ENCODE assay signal across 8 mouse cellular contexts in the genomic region with DNA sequence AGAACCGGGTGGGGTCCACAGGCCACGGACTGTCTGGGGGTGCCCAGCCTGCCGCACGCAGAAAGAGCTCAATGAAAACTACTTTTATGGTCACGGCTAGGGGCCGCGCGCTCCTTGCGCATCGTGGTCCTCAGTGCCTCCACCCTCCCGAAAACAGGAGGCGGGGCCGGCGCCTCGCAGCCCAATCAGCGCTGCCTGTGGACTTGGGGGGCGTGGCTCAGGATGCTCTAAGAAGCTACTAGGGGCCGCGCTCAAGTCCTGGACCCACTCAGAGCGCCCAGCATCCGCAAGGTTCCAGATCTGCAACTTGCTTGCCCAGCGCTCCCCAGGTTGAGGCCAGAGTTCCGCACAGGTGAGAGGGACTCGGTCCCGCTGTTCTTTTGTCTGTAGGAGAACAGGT. TPM values are rescaled to one million over a fixed set of nuclear protein-coding genes. Genes with fewer than 3 reads are reported as not detected.
DNase-seq lines count a peak whose midpoint lies in the region; ATAC-seq and TF ChIP-seq lines count a peak whose summit lies in the region.

A gene (plus strand): TSS at position 190 of the 400 bp plus-strand sequence.

- H3K27ac ChIP-seq in bone marrow, adult 2 months (ENCODE audit: control insufficient read depth, insufficient read depth, low read depth, low read length, poor library complexity): peak within 1 kb of the TSS; percentile 20; the same call in 1 of the 2 replicates
- no peak within 1 kb of the TSS for H3K27ac ChIP-seq in embryonic facial prominence, embryonic 14.5 days (replicated peaks; ENCODE audit: low read depth, low read length)
- H3K27ac ChIP-seq in heart, adult 2 months: peak within 1 kb of the TSS; percentile 45
- H3K27ac ChIP-seq in limb, embryonic 10.5 days: peak within 1 kb of the TSS; percentile 38
- no peak within 1 kb of the TSS for H3K27ac ChIP-seq in midbrain, embryonic 11.5 days (ENCODE audit: low read depth, low read length)
- no peak within 1 kb of the TSS for H3K27ac ChIP-seq in small intestine, adult 2 months (ENCODE audit: insufficient read depth, low read depth, low read length)

- H3K79me2 ChIP-seq in heart, adult 2 months (replicated peaks; ENCODE audit: control insufficient read depth, insufficient read depth, low read length): no peaks in the 10 kb centered on the region

- peaks cover 12% of the 10 kb centered on the region; the same call in 1 of the 2 replicates for H3K27me3 ChIP-seq in embryonic facial prominence, embryonic 14.5 days (replicated peaks; ENCODE audit: control insufficient read depth, insufficient read depth, low read length)
- peaks cover 3% of the 10 kb centered on the region; the same call in 1 of the 2 replicates for H3K27me3 ChIP-seq in heart, adult 2 months (ENCODE audit: control insufficient read depth, insufficient read depth, low read length)
- peaks cover 42% of the 10 kb centered on the region for H3K27me3 ChIP-seq in limb, embryonic 10.5 days (ENCODE audit: low read depth, poor library complexity, severe bottlenecking)
- peaks cover 24% of the 10 kb centered on the region for H3K27me3 ChIP-seq in midbrain, embryonic 11.5 days (ENCODE audit: control insufficient read depth, insufficient read depth, low read length)
- no peaks in the 10 kb centered on the region; the same call in 1 of the 2 replicates for H3K27me3 ChIP-seq in small intestine, adult 2 months (ENCODE audit: control insufficient read depth, insufficient read depth, low read length)

- intact Hi-C loops in heart, adult 2 months (cut with DNase I): no loop called here

- peak within 1 kb of the TSS; percentile 69 for H3K4me3 ChIP-seq in bone marrow, adult 2 months (replicated peaks; ENCODE audit: control insufficient read depth, low read depth, low read length)
- H3K4me3 ChIP-seq in embryonic facial prominence, embryonic 14.5 days (ENCODE audit: low read depth, low read length): peak within 1 kb of the TSS; percentile 31
- peak within 1 kb of the TSS; percentile 42 for H3K4me3 ChIP-seq in heart, adult 2 months
- peak within 1 kb of the TSS; percentile 50 for H3K4me3 ChIP-seq in limb, embryonic 10.5 days
- peak within 1 kb of the TSS; percentile 22 for H3K4me3 ChIP-seq in midbrain, embryonic 11.5 days (ENCODE audit: low read depth, low read length)
- H3K4me3 ChIP-seq in small intestine, adult 2 months (ENCODE audit: low read depth, low read length): peak within 1 kb of the TSS; percentile 60

- no peaks in the 10 kb centered on the region for H3K36me3 ChIP-seq in embryonic facial prominence, embryonic 14.5 days (ENCODE audit: control insufficient read depth, insufficient read depth, low read length)
- H3K36me3 ChIP-seq in heart, adult 2 months (ENCODE audit: control insufficient read depth, insufficient read depth, low read length): no peaks in the 10 kb centered on the region
- no peaks in the 10 kb centered on the region for H3K36me3 ChIP-seq in limb, embryonic 10.5 days
- no peaks in the 10 kb centered on the region for H3K36me3 ChIP-seq in midbrain, embryonic 11.5 days (ENCODE audit: control insufficient read depth, insufficient read depth, low read length)
- no peaks in the 10 kb centered on the region for H3K36me3 ChIP-seq in small intestine, adult 2 months (ENCODE audit: control insufficient read depth, insufficient read depth, low read length)

- peak; percentile 47; the same call in 1 of the 2 replicates for TF ChIP-seq POLR2A in bone marrow, adult 2 months (IDR thresholded peaks at IDR 0.05; ENCODE audit: borderline replicate concordance, control insufficient read depth, low read depth, low read length)
- peak; percentile 90 for TF ChIP-seq POLR2A in heart, adult 2 months (IDR thresholded peaks at IDR 0.05; ENCODE audit: insufficient read depth, low read depth, low read length)
- TF ChIP-seq POLR2A in small intestine, adult 2 months (IDR thresholded peaks at IDR 0.05; ENCODE audit: low read depth, low read length): no peak; the same call in 1 of the 2 replicates

- 0 out of 2 replicates have a peak, but pooled peaks have one; percentile 4 for TF ChIP-seq EP300 in heart, adult 2 months (IDR thresholded peaks at IDR 0.05; ENCODE audit: insufficient read depth, low read depth, low read length)

- DNase-seq in embryonic facial prominence, embryonic 14.5 days (ENCODE audit: low spot score): peak; percentile 96
- peak; percentile 85 to 87 for DNase-seq in heart, adult 2 months
- peak; percentile 69 for DNase-seq in kidney, adult 18-20 months
- DNase-seq in limb, embryonic 10.5 days (ENCODE audit: low spot score): peak; percentile 92
- DNase-seq in midbrain, embryonic 11.5 days (ENCODE audit: low spot score, missing footprints): peak; percentile 98

- no peaks in the 10 kb centered on the region for H3K9me3 ChIP-seq in embryonic facial prominence, embryonic 14.5 days (ENCODE audit: control insufficient read depth, low read length)
- H3K9me3 ChIP-seq in limb, embryonic 10.5 days (replicated peaks): no peaks in the 10 kb centered on the region
- H3K9me3 ChIP-seq in midbrain, embryonic 11.5 days (ENCODE audit: control insufficient read depth, low read length): no peaks in the 10 kb centered on the region

- ATAC-seq in embryonic facial prominence, embryonic 14.5 days (ENCODE audit: low read depth): peak; percentile 94
- peak; percentile 96 for ATAC-seq in midbrain, embryonic 11.5 days (ENCODE audit: low FRiP score)
- no peak for ATAC-seq in activated CD4-positive, CD25-positive, alpha-beta regulatory T cell, adult 4 months

- 2% methylated on average over 25 of the region's 25 CpGs for WGBS in bone marrow, adult 2 months
- WGBS in embryonic facial prominence, embryonic 14.5 days: 0% methylated on average over 24 of the region's 25 CpGs
- 1% methylated on average over 25 of the region's 25 CpGs for WGBS in heart, adult 2 months
- under 1% methylated on average over 25 of the region's 25 CpGs for WGBS in limb, embryonic 10.5 days
- WGBS in midbrain, embryonic 11.5 days: 0% methylated on average over 25 of the region's 25 CpGs
- WGBS in small intestine, adult 2 months: 3% methylated on average over 25 of the region's 25 CpGs

- H3K9ac ChIP-seq in embryonic facial prominence, embryonic 14.5 days (ENCODE audit: low read depth, low read length): peak within 1 kb of the TSS; percentile 32; the same call in 1 of the 2 replicates
- H3K9ac ChIP-seq in heart, adult 2 months (ENCODE audit: low read depth, low read length): peak within 1 kb of the TSS; percentile 15
- peak within 1 kb of the TSS; percentile 20; the same call in 1 of the 2 replicates for H3K9ac ChIP-seq in midbrain, embryonic 11.5 days (ENCODE audit: low read length)

- H3K4me1 ChIP-seq in bone marrow, adult 2 months (ENCODE audit: control insufficient read depth, insufficient read depth, low read length): no peaks in the 10 kb centered on the region; the same call in 1 of the 2 replicates
- H3K4me1 ChIP-seq in embryonic facial prominence, embryonic 14.5 days (ENCODE audit: control insufficient read depth, insufficient read depth, low read length): peaks cover 16% of the 10 kb centered on the region
- H3K4me1 ChIP-seq in heart, adult 2 months (ENCODE audit: control insufficient read depth, insufficient read depth, low read length): peaks cover 4% of the 10 kb centered on the region; the same call in 1 of the 2 replicates
- peaks cover 44% of the 10 kb centered on the region for H3K4me1 ChIP-seq in limb, embryonic 10.5 days
- peaks cover 3% of the 10 kb centered on the region; the same call in 1 of the 2 replicates for H3K4me1 ChIP-seq in midbrain, embryonic 11.5 days (ENCODE audit: control insufficient read depth, insufficient read depth, low read length)
- H3K4me1 ChIP-seq in small intestine, adult 2 months (ENCODE audit: control insufficient read depth, insufficient read depth, insufficient read length, low read length): no peaks in the 10 kb centered on the region

- H3K4me2 ChIP-seq in embryonic facial prominence, embryonic 14.5 days (ENCODE audit: low read depth, low read length): peak within 1 kb of the TSS; percentile 57
- peak within 1 kb of the TSS; percentile 40 for H3K4me2 ChIP-seq in midbrain, embryonic 11.5 days

- peak; percentile 19; the same call in 1 of the 2 replicates for TF ChIP-seq CTCF in bone marrow, adult 2 months (IDR thresholded peaks at IDR 0.05; ENCODE audit: control insufficient read depth, insufficient read depth, low read length)
- peak; percentile 33 for TF ChIP-seq CTCF in heart, adult 2 months (IDR thresholded peaks at IDR 0.05)
- no peak for TF ChIP-seq CTCF in small intestine, adult 2 months (IDR thresholded peaks at IDR 0.05; ENCODE audit: extremely low read depth, insufficient read length, insufficient replicate concordance, low read depth, low read length)

RNA-seq across cellular contexts. Expression of the gene that starts here (rescaled TPM):
- 4.9 and 17.2 TPM in 2 replicates for polyA plus RNA-seq in bone marrow, adult 2 months (2011; ENCODE audit: insufficient read depth, insufficient read length, low replicate concordance, missing spikeins)
- polyA plus RNA-seq in embryonic facial prominence, embryonic 14.5 days (2014; fragmentation: Nextera tagmentation; extraction: Ambion mirVana): 4.9 and 5.6 TPM in 2 replicates
- 10 to 100 TPM; 24.3 to 29.9 TPM for total RNA-seq in heart, adult 2 months (2021)
- 30.3 and 47.5 TPM in 2 replicates for polyA plus RNA-seq in heart, adult 2 months (2012; rRNA removed)
- 5.0 and 6.1 TPM in 2 replicates for polyA plus RNA-seq in limb, embryonic 10.5 days (2016; fragmentation: Nextera tagmentation; extraction: Ambion mirVana)
- 2.3 and 2.9 TPM in 2 replicates for polyA plus RNA-seq in midbrain, embryonic 11.5 days (2014; fragmentation: Nextera tagmentation; extraction: Ambion mirVana)
- polyA plus RNA-seq in small intestine, adult 2 months (2012; rRNA removed): 8.1 and 8.9 TPM in 2 replicates
- not detected for polyA plus RNA-seq in activated CD4-positive, CD25-positive, alpha-beta regulatory T cell, adult 4 months (2017; shearing (Covaris generic))

Comparison
In these comparisons a context has a peak if more than half of its experiments do, and no peak if none do; other contexts are left out.
1. H3K27ac ChIP-seq: peak in bone marrow, adult 2 months (single experiment), heart, adult 2 months (single experiment) and limb, embryonic 10.5 days (single experiment); none in embryonic facial prominence, embryonic 14.5 days (single experiment), midbrain, embryonic 11.5 days (single experiment) and small intestine, adult 2 months (single experiment).
2. Peak in every context shown above with its lines, with median percentiles within 50 percentile points of each other: H3K4me3 ChIP-seq, DNase-seq and H3K9ac ChIP-seq.